Mouse (Mus musculus) neutrophil, adult 5-6 weeks (primary cell): ENCODE measurements around the gene Patj. TPM values are rescaled to one million over a fixed set of nuclear protein-coding genes. Genes with fewer than 3 reads are reported as not detected.
"Not testable (repeated sequence)": the region's sequence is repeated elsewhere in the genome, so short reads cannot be mapped to it uniquely, and the experiment has no call there.

ENCODE experiments used
- ATAC-seq: fragments of 151-379, 151-347 bp; 2 replicates; pipeline ENCODE4 v1.8.0; 2017; ENCODE audit warnings: mild to moderate bottlenecking, moderate TSS enrichment; ENCODE audit not compliant: insufficient number of reproducible peaks, poor library complexity, low FRiP score, severe bottlenecking; ENCODE audit errors: extremely low read depth
- total RNA-seq: library from RNA; stranded (forward); fragments of 200-1000 nt; gene quantifications from 2 replicates; pipeline ENCODE4 v1.2.3, GENCODE M21; 2017

Gene Patj
- total RNA-seq = 58.4 and 58.5 TPM in 2 replicates

GRCm38 (mm10) chr4:98395690-98396437, at the start of gene Patj:
Gene Patj, plus strand, starts transcription at chr4:98395785.
- ATAC-seq = peak; percentile 51

GRCm38 (mm10) chr4:98348580-98348979, 47.0 kb upstream of the Patj start:
- no peak for ATAC-seq

GRCm38 (mm10) chr4:98358034-98358809, 37.4 kb upstream of the Patj start:
- no peak for ATAC-seq

- peak; percentile 51; the same call in 1 of the 2 replicates for ATAC-seq
Measured at GRCm38 (mm10) chr4:98375401-98375800, 20.2 kb upstream of the Patj start.

GRCm38 (mm10) chr4:98376943-98377342, 18.6 kb upstream of the Patj start:
- no peak for ATAC-seq

- peak; percentile 94 for ATAC-seq
Measured at GRCm38 (mm10) chr4:98382716-98383424, 12.7 kb upstream of the Patj start, which contains the start of gene Tm2d1. Gene Tm2d1, minus strand, starts transcription at chr4:98383306.

- no peak for ATAC-seq
Measured at GRCm38 (mm10) chr4:98385036-98385435, 10.5 kb upstream of the Patj start.

- ATAC-seq = peak; percentile 6; the same call in 1 of the 2 replicates
Measured at GRCm38 (mm10) chr4:98395346-98395689, 267 bp upstream of the Patj start.

- ATAC-seq = no peak
Measured at GRCm38 (mm10) chr4:98400926-98401583, 5.5 kb downstream of the Patj start.

- ATAC-seq = no peak
Measured at GRCm38 (mm10) chr4:98401584-98401962, 6.0 kb downstream of the Patj start.

GRCm38 (mm10) chr4:98403492-98403891, 7.9 kb downstream of the Patj start:
- ATAC-seq = no peak

GRCm38 (mm10) chr4:98404412-98404811, 8.8 kb downstream of the Patj start:
- no peak for ATAC-seq

- ATAC-seq = no peak
Measured at GRCm38 (mm10) chr4:98408455-98408854, 12.9 kb downstream of the Patj start.

- not testable (repeated sequence) for ATAC-seq
Measured at GRCm38 (mm10) chr4:98415150-98415549, 19.6 kb downstream of the Patj start.

- ATAC-seq = no peak
Measured at GRCm38 (mm10) chr4:98428371-98428770, 32.8 kb downstream of the Patj start.

- ATAC-seq = no peak
Measured at GRCm38 (mm10) chr4:98435641-98436457, 40.3 kb downstream of the Patj start.

- ATAC-seq = peak; percentile 84
Measured at GRCm38 (mm10) chr4:98436664-98437363, 41.2 kb downstream of the Patj start.
